8 mouse cellular contexts compared by ENCODE assay signal in genomic region chr13:102678482-102678881, GRCm38 (mm10). TPM values are rescaled to one million over a fixed set of nuclear protein-coding genes. Genes with fewer than 3 reads are reported as not detected.
A peak's percentile ranks its signal among the peaks of the same experiment; 100 is the strongest.
DNase-seq lines count a peak whose midpoint lies in the region; ATAC-seq and TF ChIP-seq lines count a peak whose summit lies in the region.

No protein-coding gene starts in this region.

- no peak overlapping the region for H3K27ac ChIP-seq in midbrain, embryonic 15.5 days
- no peak overlapping the region for H3K27ac ChIP-seq in spleen, adult 2 months (ENCODE audit: insufficient read depth, low read length)

- peak; percentile 48 for DNase-seq in ovary, postnatal 10 days (ENCODE audit: low spot score)
- no peak for DNase-seq in ovary, adult 18-20 months (ENCODE audit: low spot score)
- DNase-seq in cerebellum, postnatal 25 days: peak; percentile 68 to 83
- DNase-seq in frontal cortex, postnatal 36 days (ENCODE audit: low spot score in 2 of 2): peak; percentile 75 to 89
- peak; percentile 83 for DNase-seq in kidney, adult 18-20 months
- DNase-seq in left cerebral cortex, postnatal 4 days: peak; percentile 74
- peak; percentile 59 to 78 for DNase-seq in spleen, adult 2 months (ENCODE audit: low read depth in 1 of 2, low spot score in 2 of 2)

- 0 out of 2 replicates have a peak, but pooled peaks cover 3% of the 10 kb centered on the region for H3K27me3 ChIP-seq in midbrain, embryonic 15.5 days (replicated peaks)
- no peaks in the 10 kb centered on the region for H3K27me3 ChIP-seq in spleen, adult 2 months (ENCODE audit: control insufficient read depth, insufficient read depth, low read length)

- H3K9me3 ChIP-seq in midbrain, embryonic 15.5 days: no peaks in the 10 kb centered on the region

- H3K36me3 ChIP-seq in midbrain, embryonic 15.5 days (replicated peaks): no peaks in the 10 kb centered on the region
- H3K36me3 ChIP-seq in spleen, adult 2 months (ENCODE audit: control insufficient read depth, insufficient read depth, low read length): no peaks in the 10 kb centered on the region

- no peaks in the 10 kb centered on the region for H3K4me1 ChIP-seq in midbrain, embryonic 15.5 days
- H3K4me1 ChIP-seq in spleen, adult 2 months (ENCODE audit: control insufficient read depth, insufficient read depth, insufficient read length): peaks cover 26% of the 10 kb centered on the region; the same call in 1 of the 2 replicates

- peak; percentile 81; the same call in 1 of the 2 replicates for TF ChIP-seq CTCF in spleen, adult 2 months (IDR thresholded peaks at IDR 0.05; ENCODE audit: extremely low read depth, insufficient read depth, insufficient read length, insufficient replicate concordance)

- WGBS in midbrain, embryonic 15.5 days: 8% methylated on average over 2 of the region's 2 CpGs
- WGBS in spleen, adult 2 months: 0% methylated on average over 2 of the region's 2 CpGs

- intact Hi-C loops in left cerebral cortex, postnatal 4 days (cut with DNase I): loop anchor here (5.0 kb wide), 2 partner anchors 69 to 434 kb away; no protein-coding TSS in a partner anchor

- no peak overlapping the region for H3K9ac ChIP-seq in midbrain, embryonic 15.5 days

- no peak overlapping the region for H3K4me3 ChIP-seq in midbrain, embryonic 15.5 days
- no peak overlapping the region for H3K4me3 ChIP-seq in spleen, adult 2 months (ENCODE audit: extremely low read depth, insufficient read depth, insufficient read length)

- TF ChIP-seq POLR2A in spleen, adult 2 months (IDR thresholded peaks at IDR 0.05; ENCODE audit: low read depth, low read length): no peak

- ATAC-seq in midbrain, embryonic 15.5 days (replicated peaks): peak; percentile 81

- H3K4me2 ChIP-seq in midbrain, embryonic 15.5 days: no peak overlapping the region

RNA-seq across cellular contexts. Expression of gene Cd180, which starts 14.9 kb away (rescaled TPM):
- 1 to 10 TPM; 1.4 to 2.2 TPM for total RNA-seq in left cerebral cortex, postnatal 4 days (2021)
- 0.28 and 0.63 TPM in 2 replicates for polyA plus RNA-seq in midbrain, embryonic 15.5 days (2015; fragmentation: Nextera tagmentation; extraction: Ambion mirVana)
- polyA plus RNA-seq in spleen, adult 2 months (2012; rRNA removed): 25.0 and 31.6 TPM in 2 replicates

Comparison
In these comparisons a context has a peak if more than half of its experiments do, and no peak if none do; other contexts are left out.
1. RNA of gene Cd180, which starts 14.9 kb away (polyA plus RNA-seq): 25.0 to 31.6 TPM in spleen, adult 2 months; 0.28 to 0.63 TPM in midbrain, embryonic 15.5 days; every median in the first group is over 10 times any median in the second.